Mouse (Mus musculus): ENCODE results near the gene Pxn. TPM values are rescaled to one million over a fixed set of nuclear protein-coding genes. Genes with fewer than 3 reads are reported as not detected.
"Not testable (repeated sequence)": the region's sequence is repeated elsewhere in the genome, so short reads cannot be mapped to it uniquely, and the experiment has no call there.

Pxn gene
- polyA plus RNA-seq, 1 experiment from 2014 or later: 56.4 TPM

GRCm38 (mm10) chr5:115516908-115517307, 10.4 kb downstream of the Pxn start:
- no peak overlapping the region for H3K4me2 ChIP-seq (replicated peaks; ENCODE audit: low read depth, low read length)
- no peak overlapping the region for H3K4me3 ChIP-seq (ENCODE audit: low read depth, low read length)
- no peak overlapping the region for H3K9ac ChIP-seq (replicated peaks; ENCODE audit: low read depth)
- ATAC-seq: no peak
- H3K27me3 ChIP-seq (replicated peaks; ENCODE audit: insufficient read depth, low read length): no peaks in the 10 kb centered on the region
- WGBS: 68% methylated on average over 7 of the region's 7 CpGs
- DNase-seq (ENCODE audit: low spot score): no peak
- peak overlapping the region; percentile 87 for H3K27ac ChIP-seq (ENCODE audit: low read length)
- TF ChIP-seq CTCF (IDR thresholded peaks at IDR 0.05) (no peak), EP300 (IDR thresholded peaks at IDR 0.05) (no peak)
- no peaks in the 10 kb centered on the region for H3K9me3 ChIP-seq (ENCODE audit: low read length)
- H3K36me3 ChIP-seq (ENCODE audit: insufficient read depth, low read length): no peaks in the 10 kb centered on the region
- H3K4me1 ChIP-seq (ENCODE audit: insufficient read depth, low read depth, low read length): peaks cover 23% of the 10 kb centered on the region

- Histone ChIP-seq H3K9me3 (ENCODE audit: low read length) (no peaks in the 10 kb centered on the region), H3K4me3 (ENCODE audit: low read depth, low read length) (no peak overlapping the region), H3K4me1 (ENCODE audit: insufficient read depth, low read depth, low read length) (peaks cover 27% of the 10 kb centered on the region), H3K4me2 (replicated peaks; ENCODE audit: low read depth, low read length) (no peak overlapping the region), H3K36me3 (ENCODE audit: insufficient read depth, low read length) (no peaks in the 10 kb centered on the region), H3K9ac (replicated peaks; ENCODE audit: low read depth) (no peak overlapping the region), H3K27me3 (replicated peaks; ENCODE audit: insufficient read depth, low read length) (no peaks in the 10 kb centered on the region), H3K27ac (ENCODE audit: low read length) (peak overlapping the region; percentile 87)
- no peak for ATAC-seq
- 86% methylated on average over 9 of the region's 9 CpGs for WGBS
- DNase-seq (ENCODE audit: low spot score): no peak
- TF ChIP-seq EP300 (IDR thresholded peaks at IDR 0.05) (no peak), CTCF (IDR thresholded peaks at IDR 0.05) (no peak)
Measured at GRCm38 (mm10) chr5:115517501-115517900, 11.0 kb downstream of the Pxn start.

GRCm38 (mm10) chr5:115518214-115518613, 11.7 kb downstream of the Pxn start:
- not testable (repeated sequence) for H3K9me3 ChIP-seq (ENCODE audit: low read length); H3K9ac ChIP-seq (replicated peaks; ENCODE audit: low read depth); H3K36me3 ChIP-seq (ENCODE audit: insufficient read depth, low read length); ATAC-seq; H3K4me3 ChIP-seq (ENCODE audit: low read depth, low read length); DNase-seq (ENCODE audit: low spot score); H3K27ac ChIP-seq (ENCODE audit: low read length); H3K27me3 ChIP-seq (replicated peaks; ENCODE audit: insufficient read depth, low read length); H3K4me2 ChIP-seq (replicated peaks; ENCODE audit: low read depth, low read length)
- peaks cover 33% of the 10 kb centered on the region for H3K4me1 ChIP-seq (ENCODE audit: insufficient read depth, low read depth, low read length)
- WGBS: 94% methylated on average over 6 of the region's 8 CpGs

GRCm38 (mm10) chr5:115520325-115520869, 13.9 kb downstream of the Pxn start:
- H3K27me3 ChIP-seq (replicated peaks; ENCODE audit: insufficient read depth, low read length): no peaks in the 10 kb centered on the region
- no peaks in the 10 kb centered on the region; the same call in 1 of the 2 replicates for H3K36me3 ChIP-seq (ENCODE audit: insufficient read depth, low read length)
- 0 out of 2 replicates have a peak overlapping the region, but pooled peaks have one; percentile 23 for H3K9ac ChIP-seq (replicated peaks; ENCODE audit: low read depth)
- ATAC-seq (0 out of 2 replicates have a peak, but pooled peaks have one; percentile 4), DNase-seq (ENCODE audit: low spot score) (peak; percentile 61)
- peak overlapping the region; percentile 28; the same call in 1 of the 2 replicates for H3K4me2 ChIP-seq (replicated peaks; ENCODE audit: low read depth, low read length)
- peak; percentile 1; the same call in 1 of the 2 replicates for TF ChIP-seq CTCF (IDR thresholded peaks at IDR 0.05)
- peak; percentile 53; the same call in 1 of the 2 replicates for TF ChIP-seq EP300 (IDR thresholded peaks at IDR 0.05)
- no peak overlapping the region for H3K4me3 ChIP-seq (ENCODE audit: low read depth, low read length)
- peaks cover 38% of the 10 kb centered on the region for H3K4me1 ChIP-seq (ENCODE audit: insufficient read depth, low read depth, low read length)
- H3K9me3 ChIP-seq (ENCODE audit: low read length): no peaks in the 10 kb centered on the region
- H3K27ac ChIP-seq (ENCODE audit: low read length): peak overlapping the region; percentile 83
- WGBS: 29% methylated on average over 21 of the region's 21 CpGs

GRCm38 (mm10) chr5:115521553-115522461, 15.3 kb downstream of the Pxn start:
- ATAC-seq: peak; percentile 60

GRCm38 (mm10) chr5:115522531-115522930, 16.1 kb downstream of the Pxn start:
- no peak for DNase-seq (ENCODE audit: low spot score)
- WGBS: 78% methylated on average over 4 of the region's 4 CpGs
- Histone ChIP-seq H3K27ac (ENCODE audit: low read length) (peak overlapping the region; percentile 83), H3K27me3 (replicated peaks; ENCODE audit: insufficient read depth, low read length) (no peaks in the 10 kb centered on the region), H3K4me1 (ENCODE audit: insufficient read depth, low read depth, low read length) (peaks cover 38% of the 10 kb centered on the region), H3K9ac (replicated peaks; ENCODE audit: low read depth) (no peak overlapping the region), H3K4me3 (ENCODE audit: low read depth, low read length) (no peak overlapping the region), H3K4me2 (replicated peaks; ENCODE audit: low read depth, low read length) (no peak overlapping the region), H3K9me3 (ENCODE audit: low read length) (no peaks in the 10 kb centered on the region), H3K36me3 (ENCODE audit: insufficient read depth, low read length) (no peaks in the 10 kb centered on the region; the same call in 1 of the 2 replicates)
- TF ChIP-seq CTCF (IDR thresholded peaks at IDR 0.05) (no peak), EP300 (IDR thresholded peaks at IDR 0.05) (no peak)
- ATAC-seq: no peak

More at GRCm38 (mm10) chr5:115521553-115522461, 15.3 kb downstream of the Pxn start:
- TF ChIP-seq CTCF (IDR thresholded peaks at IDR 0.05) (no peak), EP300 (IDR thresholded peaks at IDR 0.05) (0 out of 2 replicates have a peak, but pooled peaks have one; percentile 9)
- 22% methylated on average over 20 of the region's 21 CpGs for whole genome bisulfite sequencing
- no peak overlapping the region for H3K4me3 ChIP-seq (ENCODE audit: low read depth, low read length)
- peak; percentile 79 for DNase-seq (ENCODE audit: low spot score)
- no peaks in the 10 kb centered on the region; the same call in 1 of the 2 replicates for H3K36me3 ChIP-seq (ENCODE audit: insufficient read depth, low read length)
- 0 out of 2 replicates have a peak overlapping the region, but pooled peaks have one; percentile 6 for H3K9ac ChIP-seq (replicated peaks; ENCODE audit: low read depth)
- no peaks in the 10 kb centered on the region for H3K27me3 ChIP-seq (replicated peaks; ENCODE audit: insufficient read depth, low read length)
- H3K9me3 ChIP-seq (ENCODE audit: low read length): no peaks in the 10 kb centered on the region
- peak overlapping the region; percentile 83 for H3K27ac ChIP-seq (ENCODE audit: low read length)
- H3K4me1 ChIP-seq (ENCODE audit: insufficient read depth, low read depth, low read length): peaks cover 38% of the 10 kb centered on the region
- H3K4me2 ChIP-seq (replicated peaks; ENCODE audit: low read depth, low read length): peak overlapping the region; percentile 29

Data from lung, postnatal 0 days (tissue).